ENCODE assay signal across 9 mouse cellular contexts in the genomic region with DNA sequence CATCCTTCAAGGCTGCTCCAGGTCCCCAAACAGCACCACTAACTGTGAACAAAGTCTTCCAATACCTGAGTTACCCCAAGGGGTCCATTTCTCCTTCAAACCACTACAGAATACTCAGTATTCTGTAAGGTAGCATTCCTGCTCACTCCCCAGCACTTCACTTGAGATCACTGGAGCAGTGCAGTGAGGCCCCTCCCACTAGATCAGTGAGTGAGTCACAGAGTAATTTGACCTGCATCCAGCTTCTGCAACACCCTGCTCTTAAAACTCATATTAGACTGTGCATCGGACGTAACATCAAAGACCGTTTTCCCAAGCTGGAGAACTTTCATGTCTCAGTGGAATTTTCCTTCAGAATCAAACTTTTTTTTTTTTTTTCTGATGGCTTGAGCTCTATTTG.
DNase-seq lines count a peak whose midpoint lies in the region; ATAC-seq and TF ChIP-seq lines count a peak whose summit lies in the region.
"Had no signal": no experiment of that assay in that cellular context is flagged by ENCODE, and none has a peak within 500 bp of the region (broad histone marks: within the 10 kb centered on the region; RNA-seq: fewer than 3 reads in every experiment).

No protein-coding gene starts in this region.

- peak; percentile 81 for ATAC-seq in lung, embryonic 14.5 days (ENCODE audit: insufficient read depth)
- no peak for ATAC-seq in liver, postnatal 0 days

- TF ChIP-seq EP300 in liver, postnatal 0 days (IDR thresholded peaks at IDR 0.05; ENCODE audit: low read depth): no peak

- H3K9me3 ChIP-seq in lung, embryonic 14.5 days (ENCODE audit: low read depth, low read length): no peaks in the 10 kb centered on the region
- no peaks in the 10 kb centered on the region for H3K9me3 ChIP-seq in liver, postnatal 0 days (ENCODE audit: low read length)

- WGBS in lung, embryonic 14.5 days: 19% methylated on average over 3 of the region's 3 CpGs
- WGBS in liver, postnatal 0 days (ENCODE audit: insufficient replicate concordance): 81% methylated on average over 3 of the region's 3 CpGs

- no peak overlapping the region for H3K4me3 ChIP-seq in lung, embryonic 14.5 days (ENCODE audit: low read depth, low read length)
- no peak overlapping the region for H3K4me3 ChIP-seq in liver, postnatal 0 days (ENCODE audit: low read depth, low read length)

- peak; percentile 3 for DNase-seq in A20 (ENCODE audit: low read depth, low spot score)
- DNase-seq in adrenal gland, postnatal 10 days: peak; percentile 56
- DNase-seq in kidney, adult 18-20 months: peak; percentile 16
- DNase-seq in lung, embryonic 14.5 days: peak; percentile 75
- DNase-seq in layer of hippocampus, adult 9-11 months: no peak
- no peak for DNase-seq in c-Kit-positive CD71-positive TER-119-positive erythroid progenitor cells, embryonic 14.5 days (ENCODE audit: low spot score)
- DNase-seq in liver, postnatal 0 days: no peak
- DNase-seq: cerebellum, adult 9-10 months; right cerebral cortex, postnatal 14 days had no signal

- no peak for TF ChIP-seq CTCF in lung, embryonic 14.5 days (IDR thresholded peaks at IDR 0.05; ENCODE audit: low read depth)
- TF ChIP-seq CTCF in liver, postnatal 0 days (IDR thresholded peaks at IDR 0.05; ENCODE audit: low read depth): no peak

- no peaks in the 10 kb centered on the region for H3K36me3 ChIP-seq in lung, embryonic 14.5 days (ENCODE audit: insufficient read depth)
- no peaks in the 10 kb centered on the region for H3K36me3 ChIP-seq in liver, postnatal 0 days (replicated peaks; ENCODE audit: insufficient read depth, low read length)

- no peak overlapping the region for H3K4me2 ChIP-seq in lung, embryonic 14.5 days
- H3K4me2 ChIP-seq in liver, postnatal 0 days (ENCODE audit: low read depth, low read length): no peak overlapping the region

- no peaks in the 10 kb centered on the region; the same call in 1 of the 2 replicates for H3K4me1 ChIP-seq in lung, embryonic 14.5 days (ENCODE audit: insufficient read depth)
- no peaks in the 10 kb centered on the region for H3K4me1 ChIP-seq in liver, postnatal 0 days (ENCODE audit: insufficient read depth)

- H3K27me3 ChIP-seq in lung, embryonic 14.5 days (ENCODE audit: insufficient read depth, low read length): no peaks in the 10 kb centered on the region
- no peaks in the 10 kb centered on the region for H3K27me3 ChIP-seq in liver, postnatal 0 days (ENCODE audit: insufficient read depth, low read length)

- H3K9ac ChIP-seq in lung, embryonic 14.5 days: no peak overlapping the region
- H3K9ac ChIP-seq in liver, postnatal 0 days (replicated peaks): no peak overlapping the region

- no peak overlapping the region for H3K27ac ChIP-seq in lung, embryonic 14.5 days (ENCODE audit: low read depth)
- H3K27ac ChIP-seq in liver, postnatal 0 days (ENCODE audit: low read depth): no peak overlapping the region

Comparison
In these comparisons a context has a peak if more than half of its experiments do, and no peak if none do; other contexts are left out.
1. DNase-seq: peak in A20 (single experiment), adrenal gland, postnatal 10 days (single experiment), kidney, adult 18-20 months (single experiment) and lung, embryonic 14.5 days (single experiment); none in layer of hippocampus, adult 9-11 months (single experiment), c-Kit-positive CD71-positive TER-119-positive erythroid progenitor cells, embryonic 14.5 days (single experiment) and liver, postnatal 0 days (single experiment).